Mouse (Mus musculus) liver, embryonic 11.5 days (tissue): ENCODE results near the gene Tnfsfm13. TPM values are rescaled to one million over a fixed set of nuclear protein-coding genes. Genes with fewer than 3 reads are reported as not detected.

ENCODE experiments used
- ATAC-seq: fragments of 200-750 bp; cut with Nextera tagmentation; replicated peaks from 2 replicates; pipeline ENCODE4 v1.8.0; 2017; ENCODE audit warnings: moderate number of reproducible peaks, mild to moderate bottlenecking, moderate TSS enrichment, moderate library complexity; ENCODE audit not compliant: low FRiP score
- DNase-seq: peaks from one replicate; pipeline ENCODE4 v3.0.0-alpha.2; 2017; ENCODE audit warnings: low spot score
- H3K27ac ChIP-seq: fragments of 300-500 bp; sonication (generic); 2 replicates; pipeline ENCODE4 v1.5.1; 2014; ENCODE audit warnings: mild to moderate bottlenecking, low read depth, low read length, control low read depth
- H3K27me3 ChIP-seq: fragments of 300-500 bp; sonication (generic); replicated peaks from 2 replicates; pipeline ENCODE4 v1.6.1; 2014; ENCODE audit warnings: low read length, mixed read lengths; ENCODE audit not compliant: control insufficient read depth, insufficient read depth
- H3K36me3 ChIP-seq: fragments of 300-500 bp; sonication (generic); 2 replicates; pipeline ENCODE4 v1.6.1; 2014; ENCODE audit warnings: mild to moderate bottlenecking, low read length, moderate library complexity, mixed read lengths; ENCODE audit not compliant: control insufficient read depth, insufficient read depth
- H3K4me1 ChIP-seq: fragments of 300-500 bp; sonication (generic); replicated peaks from 2 replicates; pipeline ENCODE4 v1.6.1; 2014; ENCODE audit warnings: low read length, mixed read lengths; ENCODE audit not compliant: control insufficient read depth, insufficient read depth
- H3K4me2 ChIP-seq: fragments of 300-500 bp; sonication (generic); 2 replicates; pipeline ENCODE4 v1.6.1; 2014; ENCODE audit warnings: mild to moderate bottlenecking, control low read depth, moderate library complexity
- H3K4me3 ChIP-seq: fragments of 300-500 bp; sonication (generic); 2 replicates; pipeline ENCODE4 v1.5.1; 2014; ENCODE audit warnings: low read depth, low read length, control low read depth
- H3K9ac ChIP-seq: fragments of 300-500 bp; sonication (generic); 2 replicates; pipeline ENCODE4 v1.6.1; 2014; ENCODE audit warnings: low read depth, low read length, control low read depth
- H3K9me3 ChIP-seq: fragments of 300-500 bp; sonication (generic); 2 replicates; pipeline ENCODE4 v1.6.1; 2016; ENCODE audit warnings: low read length, inconsistent platforms, mixed read lengths; ENCODE audit not compliant: control insufficient read depth
- WGBS: fragments of 180-500 bp; shearing (Covaris S2); extraction: QIAGEN DNeasy Blood & Tissue Kit; methylation state at CpG from one replicate; pipeline ENCODE4 v1.1.7; 2014; 5-methylcytosine and 5-hydroxymethylcytosine counted together
- polyA plus RNA-seq: library from polyadenylated mRNA; unstranded; fragments of >200 nt; fragmentation: Nextera tagmentation; extraction: Ambion mirVana; gene quantifications from 2 replicates; pipeline ENCODE4 v1.2.1, GENCODE M21; 2014

Tnfsfm13 gene
- polyA plus RNA-seq, 1 experiment from 2014 or later, result 1.7 TPM

- Histone ChIP-seq H3K27ac (0 out of 2 replicates have a peak overlapping the region, but pooled peaks have one; percentile 7), H3K9ac (peak overlapping the region; percentile 86)
- ATAC-seq, result no peak
Observed at GRCm38 (mm10) chr11:69680136-69680855, 15.6 kb downstream of the Tnfsfm13 start.

GRCm38 (mm10) chr11:69679144-69679543 is 16.8 kb downstream of the Tnfsfm13 start:
- Histone ChIP-seq H3K9ac (no peak overlapping the region), H3K27me3 (no peaks in the 10 kb centered on the region), H3K4me2 (peak overlapping the region; percentile 37), H3K4me3 (0 out of 2 replicates have a peak overlapping the region, but pooled peaks have one; percentile 14), H3K36me3 (peaks cover 26% of the 10 kb centered on the region), H3K27ac (no peak overlapping the region), H3K4me1 (peaks cover 24% of the 10 kb centered on the region), H3K9me3 (no peaks in the 10 kb centered on the region)
- ATAC-seq, result no peak
- WGBS, result 100% methylated on average over 2 of the region's 2 CpGs
- DNase-seq, result no peak

More at GRCm38 (mm10) chr11:69680136-69680855, 15.6 kb downstream of the Tnfsfm13 start:
- 80% methylated on average over 30 of the region's 30 CpGs for WGBS
- Histone ChIP-seq H3K4me2 (peak overlapping the region; percentile 93), H3K9me3 (no peaks in the 10 kb centered on the region), H3K4me1 (peaks cover 24% of the 10 kb centered on the region), H3K27me3 (no peaks in the 10 kb centered on the region), H3K4me3 (peak overlapping the region; percentile 80), H3K36me3 (peaks cover 23% of the 10 kb centered on the region)
- no peak for DNase-seq

- H3K4me1 ChIP-seq, result peaks cover 17% of the 10 kb centered on the region
Observed at GRCm38 (mm10) chr11:69672211-69672706, 23.6 kb downstream of the Tnfsfm13 start, which contains the start of gene Eif4a1. Eif4a1 (minus strand) TSS chr11:69672423.

DNA sequence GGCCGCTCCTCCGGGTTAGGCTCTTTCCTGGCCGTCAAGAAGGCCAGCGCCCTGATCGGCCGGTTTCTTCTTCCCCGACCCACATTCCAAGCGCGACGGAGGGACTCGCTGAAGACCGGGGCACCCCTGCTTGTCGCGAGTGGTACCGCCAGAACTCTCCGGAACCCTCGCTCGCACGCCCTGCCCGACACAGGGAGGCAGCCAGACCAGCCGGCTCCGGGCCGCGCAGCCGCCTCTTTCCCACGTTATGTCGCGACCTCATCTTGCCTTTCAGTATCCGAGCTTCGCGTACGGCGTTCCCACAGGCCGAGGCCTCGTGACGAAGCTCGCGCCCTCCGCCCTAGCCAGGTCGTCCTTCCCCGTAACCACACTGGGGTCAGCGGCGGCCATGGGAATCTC is 24.2 kb downstream of the Tnfsfm13 start:
- Histone ChIP-seq H3K36me3 (peaks cover 52% of the 10 kb centered on the region), H3K27me3 (no peaks in the 10 kb centered on the region), H3K4me3 (peak overlapping the region; percentile 81), H3K9ac (peak overlapping the region; percentile 100), H3K4me2 (peak overlapping the region; percentile 96), H3K9me3 (no peaks in the 10 kb centered on the region), H3K4me1 (peaks cover 17% of the 10 kb centered on the region), H3K27ac (peak overlapping the region; percentile 95)
- ATAC-seq, result no peak
- WGBS, result 1% methylated on average over 43 of the region's 43 CpGs
- DNase-seq, result peak; percentile 62

More at GRCm38 (mm10) chr11:69672211-69672706, 23.6 kb downstream of the Tnfsfm13 start, which contains the start of gene Eif4a1:
- Histone ChIP-seq H3K9me3 (no peaks in the 10 kb centered on the region), H3K9ac (peak within 1 kb of the TSS; percentile 100), H3K27me3 (no peaks in the 10 kb centered on the region), H3K4me3 (peak within 1 kb of the TSS; percentile 81), H3K36me3 (peaks cover 54% of the 10 kb centered on the region), H3K4me2 (peak within 1 kb of the TSS; percentile 96), H3K27ac (peak within 1 kb of the TSS; percentile 95)
- DNase-seq (peak; percentile 98), ATAC-seq (peak; percentile 97)
- WGBS, result under 1% methylated on average over 36 of the region's 36 CpGs

DNA sequence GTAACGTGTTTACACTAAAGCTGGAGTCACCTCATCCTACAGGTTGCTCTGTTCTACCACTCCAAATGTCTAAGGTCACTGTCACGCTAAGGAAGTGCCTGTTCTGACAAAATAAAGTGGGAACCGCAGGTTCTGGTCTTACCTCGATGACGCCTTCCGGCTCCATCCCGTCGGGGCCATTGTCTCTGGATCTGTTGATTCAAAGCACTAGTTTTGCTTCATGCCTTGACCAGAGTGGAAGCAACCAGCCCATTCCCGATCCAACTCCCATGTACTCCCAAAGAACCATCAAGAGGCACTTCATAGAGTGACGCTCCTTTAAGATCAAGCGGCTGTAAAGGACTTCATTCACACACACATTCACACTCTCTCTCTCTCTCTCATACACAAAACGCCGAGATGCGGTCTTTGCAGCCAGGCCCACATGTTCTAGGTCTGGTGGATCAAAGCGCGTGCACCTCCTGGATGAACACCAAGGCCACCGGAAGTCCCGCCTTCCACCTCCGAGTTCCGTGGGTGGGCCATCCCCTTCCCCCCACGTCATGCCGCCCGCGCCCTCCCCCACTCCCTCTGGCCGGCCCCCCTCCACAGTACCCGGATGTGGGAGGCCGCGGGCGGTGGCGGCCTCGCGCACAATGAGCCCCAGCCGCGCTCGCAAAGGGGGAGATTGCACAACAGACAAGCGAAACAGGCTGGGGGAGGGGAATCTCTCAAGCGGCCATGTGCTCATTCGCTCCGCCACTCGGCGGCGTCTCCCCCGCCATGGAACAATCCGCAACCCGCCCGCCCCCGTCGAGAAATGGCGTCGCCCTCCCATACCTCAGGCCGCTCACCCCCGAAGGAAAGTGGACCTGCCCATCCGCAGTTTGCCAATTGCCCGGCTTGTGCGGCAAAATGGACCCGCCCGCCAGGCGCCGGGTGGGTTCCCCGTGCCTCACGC is 24.8 kb downstream of the Tnfsfm13 start:
- Histone ChIP-seq H3K4me1 (peaks cover 17% of the 10 kb centered on the region), H3K9ac (peak overlapping the region; percentile 100), H3K4me2 (peak overlapping the region; percentile 96), H3K4me3 (peak overlapping the region; percentile 81), H3K36me3 (peaks cover 45% of the 10 kb centered on the region), H3K27ac (peak overlapping the region; percentile 95), H3K27me3 (no peaks in the 10 kb centered on the region), H3K9me3 (no peaks in the 10 kb centered on the region)
- WGBS, result under 1% methylated on average over 61 of the region's 61 CpGs
- peak; percentile 56 for ATAC-seq
- peak; percentile 90 for DNase-seq

DNA sequence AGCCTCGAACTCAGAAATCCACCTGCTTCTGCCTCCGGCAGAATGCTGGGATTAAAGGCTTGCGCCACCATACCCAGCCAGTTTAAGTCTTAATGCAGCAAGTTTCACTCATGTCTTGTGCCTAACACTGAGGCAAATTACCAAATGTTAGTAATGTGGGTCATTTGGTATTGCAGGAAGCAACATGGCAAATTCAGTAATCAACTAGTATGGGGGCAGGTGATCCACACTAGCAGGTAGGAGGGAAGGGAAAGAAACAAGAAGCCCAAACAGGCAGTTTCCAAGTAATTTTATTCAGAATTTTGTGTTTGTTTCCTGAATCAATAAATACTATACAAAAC is 29.3 kb downstream of the Tnfsfm13 start:
- ATAC-seq, result no peak
- Histone ChIP-seq H3K27me3 (no peaks in the 10 kb centered on the region), H3K9me3 (no peaks in the 10 kb centered on the region), H3K4me2 (no peak overlapping the region), H3K4me3 (no peak overlapping the region), H3K36me3 (peaks cover 51% of the 10 kb centered on the region), H3K27ac (no peak overlapping the region), H3K4me1 (peaks cover 28% of the 10 kb centered on the region), H3K9ac (no peak overlapping the region)
- no peak for DNase-seq
- WGBS, result 76% methylated on average over 3 of the region's 3 CpGs

- peak within 1 kb of the TSS; percentile 13 for H3K4me2 ChIP-seq
- H3K4me1 ChIP-seq, result peaks cover 33% of the 10 kb centered on the region
- H3K27ac ChIP-seq, result peak within 1 kb of the TSS; percentile 39; the same call in 1 of the 2 replicates
- DNase-seq (no peak), ATAC-seq (0 out of 2 replicates have a peak, but pooled peaks have one; percentile 5)
- WGBS, result 18% methylated on average over 7 of the region's 7 CpGs
- no peak within 1 kb of the TSS for H3K9ac ChIP-seq
- no peaks in the 10 kb centered on the region for H3K27me3 ChIP-seq
- H3K9me3 ChIP-seq, result no peaks in the 10 kb centered on the region
- H3K4me3 ChIP-seq, result no peak within 1 kb of the TSS; the same call in 1 of the 2 replicates
- peaks cover 51% of the 10 kb centered on the region for H3K36me3 ChIP-seq
Observed at GRCm38 (mm10) chr11:69665961-69666664, 29.8 kb downstream of the Tnfsfm13 start, which contains the start of gene Cd68. Cd68 (minus strand) TSS chr11:69666153.
